Mouse (Mus musculus) CH12F3 (cell line): ENCODE data around the gene Vmn2r117.
"Not testable (repeated sequence)": the region's sequence is repeated elsewhere in the genome, so short reads cannot be mapped to it uniquely, and the experiment has no call there.

Experiments used
- in situ Hi-C: fragments of 300-500 bp; cut with MboI; formaldehyde crosslinking; loops from 2 replicates; pipeline ENCODE4 v1.14.3; 2020; ENCODE audit warnings: low sequenced_read_pairs

Gene Vmn2r117

GRCm38 (mm10) chr17:23479599-23479998, at the start of gene Vmn2r117:
Vmn2r117 (minus strand) TSS chr17:23479699.
- in situ Hi-C loops = not testable (repeated sequence)

GRCm38 (mm10) chr17:23522941-23523732, 43.6 kb upstream of the Vmn2r117 start:
- in situ Hi-C loops = not testable (repeated sequence)

- in situ Hi-C loops = no loop called here
Measured at GRCm38 (mm10) chr17:23518701-23519423, 39.4 kb upstream of the Vmn2r117 start.

DNA sequence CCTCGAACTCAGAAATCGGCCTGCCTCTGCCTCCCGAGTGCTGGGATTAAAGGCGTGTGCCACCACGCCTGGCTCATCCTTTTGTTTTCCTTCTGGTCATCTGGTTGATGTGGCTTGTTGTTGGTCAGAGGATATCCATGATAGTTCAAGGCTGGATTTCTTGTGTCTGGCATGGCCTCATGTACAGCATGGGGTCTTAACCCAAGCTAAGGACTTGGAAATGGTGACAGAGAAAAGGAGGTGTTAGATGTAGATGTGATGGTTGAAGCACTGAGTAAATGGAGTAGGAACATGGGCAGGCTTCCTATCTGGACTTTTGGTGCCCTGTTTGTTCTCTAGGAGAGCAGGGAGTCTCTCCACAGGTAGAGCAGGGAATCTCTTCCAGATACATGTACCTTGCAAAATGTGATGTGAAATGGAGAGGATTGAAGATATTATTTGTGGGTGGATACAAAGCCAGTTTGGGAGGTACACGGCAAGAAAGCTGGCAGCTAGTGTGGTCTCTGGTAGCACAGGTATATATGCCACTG, 46.3 kb downstream of the Vmn2r117 start:
- in situ Hi-C loops = no loop called here
